Mouse (Mus musculus) hindbrain, postnatal 0 days (tissue): ENCODE results near the gene Klhl26. TPM values are rescaled to one million over a fixed set of nuclear protein-coding genes. Genes with fewer than 3 reads are reported as not detected.

Experiments used
- ATAC-seq: fragments of 200-750 bp; cut with Nextera tagmentation; 2 replicates; pipeline ENCODE4 v1.8.0; 2017; ENCODE audit warnings: mild to moderate bottlenecking, moderate TSS enrichment, moderate library complexity
- DNase-seq: peaks from one replicate; pipeline ENCODE4 v3.0.0-alpha.2; 2015; ENCODE audit warnings: low spot score
- H3K27ac ChIP-seq: fragments of 300-500 bp; sonication (generic); 2 replicates; pipeline ENCODE4 v1.5.1; 2014; ENCODE audit warnings: mild to moderate bottlenecking
- H3K27me3 ChIP-seq: fragments of 300-500 bp; sonication (generic); 2 replicates; pipeline ENCODE4 v1.6.1; 2014; ENCODE audit warnings: low read length, mixed read lengths; ENCODE audit not compliant: insufficient read depth
- H3K36me3 ChIP-seq: fragments of 300-500 bp; sonication (generic); 2 replicates; pipeline ENCODE4 v1.6.1; 2014; ENCODE audit warnings: low read length, mixed read lengths; ENCODE audit not compliant: insufficient read depth
- H3K4me1 ChIP-seq: fragments of 300-500 bp; sonication (generic); 2 replicates; pipeline ENCODE4 v1.6.1; 2014; ENCODE audit warnings: antibody characterized with exemption, low read length, mixed read lengths; ENCODE audit not compliant: insufficient read depth
- H3K4me2 ChIP-seq: fragments of 300-500 bp; sonication (generic); 2 replicates; pipeline ENCODE4 v1.6.1; 2014; ENCODE audit warnings: low read depth, mild to moderate bottlenecking, low read length, moderate library complexity, mixed read lengths
- H3K4me3 ChIP-seq: fragments of 300-500 bp; sonication (generic); 2 replicates; pipeline ENCODE4 v1.5.1; 2014; ENCODE audit warnings: low read length
- H3K9ac ChIP-seq: fragments of 300-500 bp; sonication (generic); replicated peaks from 2 replicates; pipeline ENCODE4 v1.6.1; 2014; ENCODE audit warnings: mild to moderate bottlenecking, low read length, moderate library complexity, mixed read lengths
- H3K9me3 ChIP-seq: fragments of 300-500 bp; sonication (generic); 2 replicates; pipeline ENCODE4 v1.6.1; 2016; ENCODE audit warnings: low read length, mixed read lengths
- CTCF ChIP-seq: IDR thresholded peaks from 2 replicates; pipeline ENCODE4 v1.5.1; 2016; ENCODE audit warnings: antibody characterized with exemption, control low read depth, low read depth
- WGBS: fragments of 180-500 bp; shearing (Covaris S2); extraction: QIAGEN DNeasy Blood & Tissue Kit; methylation state at CpG from one replicate; pipeline ENCODE4 v1.1.7; 2014; 5-methylcytosine and 5-hydroxymethylcytosine counted together
- polyA plus RNA-seq: library from polyadenylated mRNA; unstranded; fragments of >200 nt; fragmentation: Nextera tagmentation; extraction: Ambion mirVana; gene quantifications from 2 replicates; pipeline ENCODE4 v1.2.1, GENCODE M21; 2015
- total RNA-seq: library from RNA; depleted of rRNA; stranded (reverse); fragments of >200 nt; gene quantifications from 2 replicates; pipeline ENCODE4 v1.2.3, GENCODE M21; 2014

The Klhl26 gene
- total and polyA plus RNA-seq, 2 experiments from 2014 or later = 35.8 to 61.8 TPM

DNA sequence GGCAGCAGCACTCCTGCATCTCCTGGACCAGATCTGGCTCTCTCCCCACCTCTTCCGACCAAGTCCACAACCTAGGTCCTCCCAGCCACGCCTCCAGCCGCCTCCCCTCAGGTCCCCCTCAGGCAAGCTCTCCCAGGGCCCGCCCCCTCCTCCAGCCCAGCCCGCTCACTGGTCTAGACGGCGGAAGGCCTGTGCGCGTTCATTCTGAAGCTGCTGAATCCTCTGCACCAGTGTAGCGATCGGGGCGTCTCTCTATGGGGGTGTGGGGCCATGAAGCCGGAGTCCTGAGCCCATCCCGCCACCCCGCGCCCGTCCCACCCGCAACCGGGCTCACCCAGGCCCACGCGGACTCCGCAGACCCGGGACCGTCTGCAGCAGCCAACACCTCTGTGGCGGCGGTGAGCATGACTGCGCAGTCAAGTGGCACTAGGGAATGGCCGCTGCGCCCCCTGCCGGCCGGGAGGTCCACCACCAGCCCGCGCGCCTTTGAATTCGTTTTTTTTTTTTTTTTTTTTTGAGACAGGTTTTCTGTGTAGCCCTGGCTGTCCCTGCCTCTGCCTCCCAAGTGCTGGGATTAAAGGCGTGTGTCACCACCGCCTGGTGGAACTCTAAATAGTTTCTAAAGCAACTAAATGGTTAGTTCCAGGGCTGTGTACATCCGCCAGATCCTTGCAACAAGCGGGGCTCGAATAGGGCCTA lies 29.7 kb upstream of the Klhl26 start, which contains the start of gene Rex1bd:
Gene Rex1bd (minus strand): TSS at position 425 of the 699 bp plus-strand sequence.
- Histone ChIP-seq H3K4me1 (peaks cover 14% of the 10 kb centered on the region; the same call in 1 of the 2 replicates), H3K4me2 (peak within 1 kb of the TSS; percentile 84), H3K27ac (peak within 1 kb of the TSS; percentile 94), H3K9me3 (no peaks in the 10 kb centered on the region), H3K27me3 (0 out of 2 replicates have a peak, but pooled peaks cover 8% of the 10 kb centered on the region), H3K9ac (peak within 1 kb of the TSS; percentile 78), H3K36me3 (peaks cover 15% of the 10 kb centered on the region; the same call in 1 of the 2 replicates), H3K4me3 (peak within 1 kb of the TSS; percentile 66)
- ATAC-seq (peak; percentile 86), DNase-seq (peak; percentile 95)
- TF ChIP-seq CTCF = peak; percentile 91
- WGBS = 1% methylated on average over 40 of the region's 40 CpGs

DNA sequence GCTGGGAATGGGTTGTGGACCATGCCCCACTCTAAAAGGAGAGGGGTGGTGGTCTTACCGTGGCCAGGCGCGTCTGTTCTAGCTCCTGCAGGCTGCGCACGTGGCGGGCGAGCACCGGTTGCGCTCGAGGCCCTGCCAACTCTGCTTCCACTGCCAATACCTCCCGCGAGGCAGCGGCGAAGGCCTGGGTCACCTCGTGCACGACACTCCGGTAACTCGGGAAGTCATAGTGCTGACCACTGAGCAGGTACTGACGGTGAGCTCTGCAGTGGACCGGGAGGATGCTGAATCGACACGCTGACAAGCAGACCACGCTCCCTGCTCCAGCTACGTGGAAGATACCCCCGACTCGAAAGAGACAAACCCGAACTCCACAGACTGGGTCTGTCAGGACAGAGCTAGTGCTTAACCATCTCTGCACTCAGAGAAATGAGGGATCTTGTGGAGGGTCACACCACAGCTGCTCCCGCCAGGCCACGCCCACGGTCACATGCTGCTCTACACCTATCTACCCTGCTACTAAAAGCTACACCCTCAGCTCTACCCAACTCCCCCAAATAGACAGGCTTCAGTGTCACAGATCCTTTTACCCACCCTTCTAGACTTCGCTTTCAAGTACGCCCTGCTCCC lies 29.0 kb upstream of the Klhl26 start:
- H3K4me2 ChIP-seq = peak overlapping the region; percentile 84
- H3K36me3 ChIP-seq = peaks cover 15% of the 10 kb centered on the region; the same call in 1 of the 2 replicates
- peak overlapping the region; percentile 66 for H3K4me3 ChIP-seq
- TF ChIP-seq CTCF = no peak; the same call in 1 of the 2 replicates
- ATAC-seq (peak; percentile 25), DNase-seq (peak; percentile 50)
- WGBS = 25% methylated on average over 32 of the region's 32 CpGs
- H3K9ac ChIP-seq = peak overlapping the region; percentile 78
- peaks cover 19% of the 10 kb centered on the region; the same call in 1 of the 2 replicates for H3K4me1 ChIP-seq
- peaks cover 11% of the 10 kb centered on the region; the same call in 1 of the 2 replicates for H3K27me3 ChIP-seq
- H3K27ac ChIP-seq = peak overlapping the region; percentile 94
- no peaks in the 10 kb centered on the region for H3K9me3 ChIP-seq

DNA sequence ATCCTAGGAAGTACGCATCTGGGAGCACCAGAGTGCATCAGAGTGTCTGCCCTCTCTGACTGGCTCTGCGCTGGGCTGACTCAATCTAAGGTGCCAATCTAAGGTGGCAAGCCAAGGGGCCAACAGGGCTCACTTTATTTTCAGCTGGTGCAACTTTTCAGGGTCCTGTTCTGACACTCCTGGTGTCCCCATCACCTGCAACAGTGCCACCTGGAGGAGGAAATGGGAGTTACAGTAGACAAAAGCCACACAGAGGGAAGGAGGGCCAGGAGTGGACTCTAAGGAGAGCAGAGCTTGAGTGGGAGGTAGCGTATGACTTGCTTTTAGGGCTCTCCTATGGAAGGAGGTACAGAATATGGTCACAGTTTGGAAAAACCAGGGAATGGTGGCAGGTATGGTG lies 28.1 kb upstream of the Klhl26 start:
- ATAC-seq (no peak), DNase-seq (peak; percentile 83)
- Histone ChIP-seq H3K4me1 (peaks cover 19% of the 10 kb centered on the region; the same call in 1 of the 2 replicates), H3K36me3 (peaks cover 15% of the 10 kb centered on the region; the same call in 1 of the 2 replicates), H3K27me3 (peaks cover 11% of the 10 kb centered on the region), H3K4me3 (no peak overlapping the region), H3K27ac (no peak overlapping the region), H3K9me3 (no peaks in the 10 kb centered on the region), H3K4me2 (peak overlapping the region; percentile 84; the same call in 1 of the 2 replicates), H3K9ac (no peak overlapping the region)
- WGBS = 71% methylated on average over 3 of the region's 3 CpGs
- TF ChIP-seq CTCF = peak; percentile 92

DNA sequence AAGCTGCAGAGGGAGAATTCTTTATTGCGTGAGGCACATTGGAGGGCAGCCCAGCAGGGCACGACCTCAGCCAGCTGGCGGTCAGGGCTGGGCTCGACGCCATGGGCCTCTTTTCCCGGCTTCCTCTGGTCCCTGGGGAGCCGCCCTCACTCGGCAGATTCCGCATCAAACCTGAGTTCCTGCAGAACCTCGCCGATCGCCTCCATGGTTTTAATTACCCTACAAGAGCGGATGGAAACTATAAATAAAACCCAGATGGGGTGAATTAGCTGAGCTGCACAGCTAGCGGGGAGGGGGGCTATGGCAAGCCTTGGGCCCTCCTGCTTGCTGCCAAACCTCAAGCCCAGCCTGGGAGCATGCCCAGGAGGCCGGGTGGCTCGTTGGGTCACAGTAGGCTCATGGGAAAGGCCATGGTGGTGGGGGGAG lies 27.5 kb upstream of the Klhl26 start:
- TF ChIP-seq CTCF = no peak
- no peak overlapping the region for H3K9ac ChIP-seq
- DNase-seq (peak; percentile 65), ATAC-seq (no peak)
- H3K4me2 ChIP-seq = no peak overlapping the region
- 24% methylated on average over 16 of the region's 16 CpGs for WGBS
- no peak overlapping the region for H3K4me3 ChIP-seq
- peaks cover 11% of the 10 kb centered on the region for H3K27me3 ChIP-seq
- peaks cover 15% of the 10 kb centered on the region; the same call in 1 of the 2 replicates for H3K36me3 ChIP-seq
- H3K9me3 ChIP-seq = no peaks in the 10 kb centered on the region
- no peak overlapping the region for H3K27ac ChIP-seq
- peaks cover 19% of the 10 kb centered on the region; the same call in 1 of the 2 replicates for H3K4me1 ChIP-seq

DNA sequence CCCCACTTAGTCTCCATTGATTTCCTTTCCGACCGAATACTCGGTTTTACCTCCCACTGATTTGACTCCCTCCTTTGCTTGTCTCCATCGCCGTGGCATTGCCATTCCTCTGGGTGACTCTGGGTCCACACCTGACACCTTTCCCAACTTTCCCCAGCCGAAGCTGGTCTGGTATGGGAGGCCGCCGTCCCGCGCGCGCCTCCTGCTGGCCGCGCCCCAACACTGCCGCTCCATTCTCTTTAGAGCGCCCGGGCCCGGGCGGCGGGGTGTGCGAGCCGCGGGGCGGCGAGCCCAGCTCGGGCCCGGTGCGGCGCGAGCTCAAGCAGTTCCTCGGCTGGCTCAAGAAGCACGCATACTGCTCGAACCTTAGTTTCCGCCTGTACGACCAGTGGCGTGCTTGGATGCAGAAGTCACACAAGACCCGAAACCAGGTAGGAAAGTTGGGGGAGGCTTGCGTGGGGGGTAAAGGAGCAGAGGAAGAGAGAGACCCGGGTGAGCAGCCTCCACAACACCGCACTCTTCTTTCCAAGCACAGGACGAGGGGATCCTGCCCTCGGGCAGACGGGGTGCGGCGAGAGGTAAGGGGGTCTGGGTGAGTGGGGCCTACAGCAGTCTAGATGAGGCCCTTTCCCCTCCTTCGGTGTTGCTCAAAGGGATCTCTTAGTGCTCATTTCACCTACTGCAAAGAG lies 26.4 kb upstream of the Klhl26 start:
- Histone ChIP-seq H3K27me3 (peaks cover 16% of the 10 kb centered on the region), H3K27ac (no peak overlapping the region), H3K4me3 (0 out of 2 replicates have a peak overlapping the region, but pooled peaks have one; percentile 2), H3K4me2 (no peak overlapping the region), H3K9ac (no peak overlapping the region), H3K9me3 (no peaks in the 10 kb centered on the region), H3K36me3 (peaks cover 10% of the 10 kb centered on the region; the same call in 1 of the 2 replicates), H3K4me1 (peaks cover 15% of the 10 kb centered on the region; the same call in 1 of the 2 replicates)
- DNase-seq (peak; percentile 70), ATAC-seq (no peak)
- TF ChIP-seq CTCF = peak; percentile 76
- WGBS = 18% methylated on average over 46 of the region's 46 CpGs

DNA sequence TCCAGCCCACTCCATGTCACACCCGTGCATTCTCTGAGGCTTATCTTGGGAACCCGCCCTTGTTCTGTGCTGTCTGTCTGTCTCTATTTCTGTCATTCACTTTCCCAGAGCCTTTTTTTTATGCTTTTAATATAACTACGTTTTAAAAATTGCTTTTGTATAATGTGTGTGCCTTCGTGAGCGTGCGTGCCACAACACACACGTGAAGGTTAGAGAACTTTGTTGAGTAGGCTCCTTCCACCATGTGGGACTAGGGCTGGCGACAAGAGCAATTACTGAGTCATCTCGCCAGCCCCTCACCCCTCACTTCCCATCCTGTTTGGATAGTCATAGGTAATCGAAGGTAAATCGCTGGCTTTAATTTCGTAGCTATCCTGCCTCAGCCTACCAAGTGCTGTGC lies 25.8 kb upstream of the Klhl26 start:
- Histone ChIP-seq H3K9ac (no peak overlapping the region), H3K4me1 (peaks cover 15% of the 10 kb centered on the region; the same call in 1 of the 2 replicates), H3K36me3 (peaks cover 5% of the 10 kb centered on the region; the same call in 1 of the 2 replicates), H3K4me3 (no peak overlapping the region), H3K27ac (no peak overlapping the region), H3K27me3 (peaks cover 16% of the 10 kb centered on the region), H3K4me2 (0 out of 2 replicates have a peak overlapping the region, but pooled peaks have one; percentile 8), H3K9me3 (no peaks in the 10 kb centered on the region)
- DNase-seq = no peak
- 41% methylated on average over 12 of the region's 12 CpGs for WGBS
- TF ChIP-seq CTCF = no peak
- no peak for ATAC-seq
